1 mouse cellular context compared by ENCODE assay signal in the genomic region with DNA sequence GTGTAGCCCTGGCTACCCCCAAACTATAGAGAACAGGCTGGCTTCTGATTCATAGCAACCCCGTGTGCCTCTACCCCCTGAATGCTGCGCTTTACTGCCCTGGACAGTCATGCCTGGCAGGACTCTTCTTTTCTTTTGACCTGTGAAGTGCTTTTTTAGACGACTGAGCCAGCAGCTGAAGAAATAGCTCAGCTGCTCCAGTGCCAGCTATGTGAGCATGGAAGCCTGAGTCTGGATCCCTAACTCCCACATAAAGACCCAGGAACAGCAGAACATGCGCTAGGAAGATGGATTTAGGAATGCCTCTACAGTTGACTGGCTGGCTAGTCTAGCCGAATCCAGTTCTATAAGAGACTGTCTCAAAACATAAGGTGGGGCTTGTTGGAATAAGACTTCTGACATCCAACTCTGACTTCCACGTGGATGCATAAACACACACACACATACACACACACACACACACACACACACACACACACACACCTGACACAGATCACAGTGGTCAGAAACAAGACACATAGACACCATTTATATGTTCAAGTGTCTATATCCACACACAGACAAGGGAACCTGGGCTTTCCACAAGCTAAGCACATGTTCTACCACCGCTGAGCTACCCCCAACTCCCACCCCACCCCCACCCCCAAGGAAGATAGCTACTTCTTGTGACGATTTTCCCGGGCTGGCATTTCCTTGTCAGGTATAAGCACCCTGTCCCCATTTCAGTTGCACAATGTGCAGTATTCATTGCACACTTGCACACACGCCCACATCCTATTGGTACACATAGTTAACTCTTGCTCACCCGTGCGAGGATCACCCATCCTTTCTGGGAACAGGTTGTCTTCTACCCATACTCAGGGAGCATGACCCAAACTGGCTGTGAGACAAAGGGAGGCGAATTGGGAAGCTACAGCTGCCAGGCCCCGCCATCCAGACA.
TF ChIP-seq lines count a peak whose summit lies in the region.

No protein-coding gene starts in this region.

TF ChIP-seq in CH12.LX, 34 proteins besides CTCF, POLR2A, EP300 and RAD21:
- TF ChIP-seq MYC (IDR thresholded peaks at IDR 0.05; ENCODE audit: low read depth, low read length) = 0 out of 2 replicates have a peak, but pooled peaks have one; percentile 56
- TF ChIP-seq MAX (IDR thresholded peaks at IDR 0.05; ENCODE audit: low read length) = peak; percentile 31; the same call in 1 of the 2 replicates
- TF ChIP-seq CHD1 (IDR thresholded peaks at IDR 0.05; ENCODE audit: low read depth, low read length) = 0 out of 2 replicates have a peak, but pooled peaks have one; percentile 12
- TF ChIP-seq USF1 (IDR thresholded peaks at IDR 0.05; ENCODE audit: low read depth, low read length) = no peak
TF ChIP-seq in CH12.LX: peak in this region for 3.
